Mouse (Mus musculus) brain, embryonic 14.5 days (tissue): ENCODE measurements at regions not wholly inside any gene's neighbourhood (a gene's known extent, or its start where the extent isn't known, plus 50 kb on each side); places are given as distances from the start of the nearest gene placed in this dataset.

ENCODE experiments used
- CTCF ChIP-seq: fragments of 200-500 bp; IDR thresholded peaks from 2 replicates; pipeline ENCODE4 v1.5.1; 2012; ENCODE audit warnings: inconsistent platforms, mild to moderate bottlenecking, moderate library complexity, borderline replicate concordance; ENCODE audit not compliant: insufficient read depth, insufficient read length; ENCODE audit errors: extremely low read depth
- POLR2A ChIP-seq: fragments of 200-500 bp; IDR thresholded peaks from 2 replicates; pipeline ENCODE4 v1.6.1; 2012; ENCODE audit warnings: mild to moderate bottlenecking, inconsistent platforms, borderline replicate concordance; ENCODE audit not compliant: poor library complexity, insufficient read depth, insufficient read length, severe bottlenecking; ENCODE audit errors: extremely low read depth

DNA sequence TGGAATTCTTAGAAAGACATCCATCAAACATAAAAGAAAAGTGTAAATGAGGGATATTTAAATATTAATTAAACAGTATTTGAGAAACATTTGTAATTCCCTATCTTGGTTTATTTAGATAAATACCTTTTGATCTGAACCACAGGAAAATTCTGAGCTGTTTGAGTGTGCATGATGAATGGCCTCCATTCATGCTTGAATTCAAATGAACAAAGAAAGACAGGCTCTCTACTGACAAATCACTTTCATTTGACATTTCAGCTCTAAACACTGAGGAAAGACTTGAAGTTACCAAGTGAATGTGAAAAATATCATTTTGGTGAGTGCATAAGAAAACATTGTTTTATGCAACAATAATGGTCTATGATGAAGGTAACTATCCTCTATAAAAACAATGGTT lies 316.8 kb downstream of the Gm6685 start:
- TF ChIP-seq CTCF (no peak), POLR2A (no peak)
